Mouse (Mus musculus): ENCODE measurements around the gene Pdcl3.

Pdcl3 gene

DNA sequence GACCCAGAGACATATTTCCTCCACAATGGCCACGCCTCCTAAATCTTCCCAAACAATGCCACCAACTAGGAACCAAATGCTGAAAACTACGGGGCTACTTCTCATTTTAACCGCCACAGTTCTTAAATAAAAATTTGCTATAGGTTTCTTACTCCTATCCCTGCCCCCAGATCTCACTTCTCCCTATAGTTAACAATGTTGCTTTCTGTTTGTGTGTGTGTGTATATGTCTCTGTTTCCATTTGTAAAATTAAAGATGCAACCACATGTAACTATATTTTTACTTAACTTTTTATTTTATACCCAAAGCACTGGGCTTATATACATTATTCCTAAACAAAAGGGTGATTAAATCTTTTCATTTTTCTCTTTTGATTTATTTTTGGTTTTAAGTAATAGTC, at the start of gene Pdcl3:
Gene Pdcl3 (plus strand): TSS at position 301 of the 400 bp plus-strand sequence.
- DNase-seq = no peak

DNA sequence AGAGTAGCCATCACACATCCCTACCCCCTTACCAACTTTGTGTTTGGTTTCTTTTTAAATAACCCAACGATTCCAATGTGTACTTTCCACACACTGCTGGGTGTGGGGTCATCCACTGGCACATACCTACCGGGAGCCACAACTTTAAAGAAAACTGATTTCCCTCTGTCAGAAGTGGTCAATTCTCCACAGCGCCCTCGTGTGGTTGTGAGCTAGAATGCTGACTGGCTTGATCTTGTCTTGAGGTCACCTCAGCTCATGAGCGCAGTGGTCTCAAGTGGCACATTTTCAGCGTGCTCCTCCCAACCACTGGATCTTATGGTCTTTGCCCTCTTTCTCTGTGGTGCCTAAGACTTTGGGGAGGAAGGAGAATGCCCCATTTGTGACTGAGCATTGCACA, 48.6 kb upstream of the Pdcl3 start:
- peak; percentile 23 for DNase-seq

DNA sequence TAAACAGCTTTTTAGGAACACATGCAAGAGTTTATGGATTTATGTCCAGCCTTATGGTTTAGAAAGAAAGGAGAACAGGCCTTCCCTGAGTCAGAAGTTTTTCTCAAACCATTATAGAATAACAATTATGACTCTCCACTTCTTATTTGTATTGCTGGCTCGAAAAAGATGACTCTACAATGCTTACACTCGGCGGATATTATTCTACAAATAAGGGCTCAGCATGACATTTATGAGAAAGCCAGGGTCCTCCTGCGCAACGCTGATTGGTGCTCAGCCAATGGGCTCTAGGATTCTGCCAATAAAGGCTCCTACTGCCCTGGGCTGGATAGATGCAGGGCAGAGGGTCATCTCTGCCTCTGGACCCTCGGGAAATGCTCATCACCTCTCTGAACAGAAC, 46.6 kb upstream of the Pdcl3 start, which contains the start of gene Nms:
Gene Nms (plus strand): TSS at position 301 of the 400 bp plus-strand sequence.
- DNase-seq = no peak

DNA sequence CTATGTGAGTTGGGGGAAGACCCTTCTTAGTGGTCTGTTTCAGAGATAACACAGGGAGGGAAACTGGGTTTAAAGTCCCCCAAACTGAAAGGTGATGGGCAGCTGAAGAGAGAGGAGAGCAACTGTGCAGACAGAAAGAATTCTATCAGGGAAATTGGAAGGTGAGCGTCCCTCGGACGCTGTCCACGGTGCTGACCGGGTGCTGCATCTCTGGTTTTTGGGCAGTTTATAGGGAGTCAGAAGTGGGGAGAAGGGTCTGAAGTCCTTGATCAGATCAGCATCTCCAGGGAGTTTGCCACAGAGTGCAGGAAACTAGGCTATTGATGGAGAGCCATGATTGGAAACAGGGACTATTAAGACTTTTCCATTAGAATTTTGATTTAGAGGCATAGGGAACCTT, 45.8 kb upstream of the Pdcl3 start:
- DNase-seq = no peak

DNA sequence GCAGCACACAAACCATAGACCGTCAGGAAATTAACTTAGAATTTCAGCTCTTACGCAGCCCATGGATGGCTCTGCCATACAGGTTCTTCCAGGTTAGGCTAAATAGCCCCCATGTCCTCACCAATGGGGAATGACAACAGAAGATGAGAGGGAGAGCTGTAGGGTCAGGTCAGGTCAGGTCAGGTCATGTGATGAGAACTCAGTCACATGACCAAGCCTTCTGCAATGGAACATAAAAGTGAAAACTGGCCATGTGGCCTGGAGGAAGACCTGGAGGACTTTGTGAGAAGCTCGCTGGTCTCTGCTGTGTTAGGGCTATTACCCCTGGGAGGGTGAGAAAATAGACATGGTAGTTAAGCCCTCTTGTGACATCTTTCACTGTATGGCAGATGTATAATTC, 29.0 kb upstream of the Pdcl3 start:
- DNase-seq = no peak

DNA sequence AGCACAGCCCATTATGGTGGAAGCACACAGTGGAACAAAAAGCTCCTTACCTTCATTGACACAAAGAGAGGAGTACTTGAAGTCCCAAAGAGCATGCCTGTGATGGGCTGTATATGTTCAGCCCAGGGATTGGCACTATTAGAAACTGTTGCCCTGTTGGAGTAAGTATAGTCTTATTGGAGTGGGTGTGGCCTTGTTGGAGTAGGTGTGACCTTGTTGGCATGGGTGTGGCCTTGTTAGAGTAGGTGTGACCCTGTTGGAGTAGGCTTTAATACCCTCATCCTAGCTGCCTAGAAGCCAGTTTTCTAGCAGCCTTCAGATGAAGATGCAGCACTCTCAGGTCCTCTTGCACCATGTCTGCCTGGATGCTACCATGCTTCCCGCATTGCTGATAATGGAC, 16.3 kb upstream of the Pdcl3 start:
- DNase-seq = no peak

DNA sequence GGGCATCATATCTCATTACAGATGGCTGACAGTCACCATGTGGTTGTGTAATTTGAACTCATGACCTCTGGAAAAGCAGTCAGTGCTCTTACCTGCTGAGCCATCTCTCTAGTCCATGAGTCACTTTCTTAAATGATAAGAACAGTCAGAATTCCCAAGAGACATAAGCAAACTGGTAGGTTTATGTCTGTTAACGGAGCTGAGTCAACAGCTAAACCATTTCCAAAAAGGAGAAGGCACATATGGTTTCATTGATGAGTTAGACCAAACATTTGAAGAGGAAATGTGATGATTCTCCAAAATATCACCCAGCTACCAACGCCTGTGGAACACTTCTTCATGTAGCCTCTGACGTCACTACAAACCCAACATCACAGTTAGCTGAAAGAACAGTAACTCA, 13.7 kb upstream of the Pdcl3 start:
- no peak for DNase-seq

DNA sequence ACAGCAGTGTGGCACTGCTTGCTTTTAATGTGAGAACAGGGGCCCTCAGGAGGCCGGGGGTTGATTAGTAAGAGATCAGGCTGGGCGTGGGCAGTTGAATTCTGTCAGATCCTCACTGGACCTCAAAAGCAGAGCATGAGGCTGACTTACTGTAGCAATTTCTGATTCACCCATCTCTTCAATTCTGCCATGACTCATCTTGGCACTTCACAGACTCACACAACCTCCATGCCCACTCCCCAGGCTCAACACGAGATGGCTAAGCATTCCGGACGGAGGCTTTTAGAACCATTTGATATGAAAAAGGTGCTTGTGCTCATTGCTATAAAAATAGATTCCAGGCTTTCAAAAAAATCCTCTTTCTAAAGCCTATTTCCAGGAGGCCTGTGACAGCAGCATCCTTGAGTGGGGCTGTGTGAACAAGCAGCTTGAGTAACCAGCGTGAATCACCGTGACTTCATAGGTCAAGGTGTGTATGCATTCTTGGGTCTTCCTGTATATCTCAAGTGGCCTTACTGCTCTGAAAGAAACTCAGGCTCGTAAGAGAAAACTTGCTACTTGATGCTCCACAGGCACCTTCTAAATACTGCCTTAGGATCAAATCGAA, 12.3 kb upstream of the Pdcl3 start:
- DNase-seq = peak; percentile 57

DNA sequence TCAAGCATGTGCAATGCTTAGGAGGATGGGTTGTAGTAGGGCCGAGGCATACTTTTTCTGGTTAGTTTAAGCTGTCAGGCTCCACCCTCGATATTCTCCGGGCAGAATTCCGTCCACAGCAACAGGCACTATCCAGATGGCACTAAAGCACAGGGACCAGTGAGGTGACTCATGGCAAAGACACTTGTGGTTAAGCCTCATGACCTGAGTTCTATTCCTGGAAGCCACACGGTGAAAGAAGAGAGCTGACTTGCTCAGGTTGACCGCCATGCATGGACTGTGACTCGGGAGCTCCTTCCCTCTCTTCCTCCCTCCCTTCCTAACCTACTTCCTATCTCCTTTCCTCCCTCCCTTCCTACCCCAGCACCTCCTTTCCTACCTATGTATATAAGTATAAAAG, 5.5 kb upstream of the Pdcl3 start:
- no peak for DNase-seq

DNA sequence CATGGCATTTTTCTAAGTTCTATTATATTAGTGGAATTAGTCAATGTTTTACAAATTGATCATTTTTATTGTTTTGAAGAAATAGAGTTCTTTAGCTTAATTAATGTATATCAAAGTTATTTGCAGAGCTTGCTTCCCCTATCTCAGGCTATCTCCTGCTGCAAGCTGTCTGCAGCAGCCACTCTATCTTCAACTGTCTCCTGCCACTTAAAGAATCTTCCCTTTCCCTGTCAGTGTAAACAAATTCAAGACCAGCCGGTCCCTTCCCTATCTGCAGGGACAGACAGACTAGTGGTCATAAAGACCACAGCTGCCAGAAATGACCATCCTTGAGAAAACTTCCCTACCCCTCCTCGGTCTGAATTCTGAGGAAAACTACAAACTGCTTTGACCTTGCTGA, 1.5 kb upstream of the Pdcl3 start:
- no peak for DNase-seq

DNA sequence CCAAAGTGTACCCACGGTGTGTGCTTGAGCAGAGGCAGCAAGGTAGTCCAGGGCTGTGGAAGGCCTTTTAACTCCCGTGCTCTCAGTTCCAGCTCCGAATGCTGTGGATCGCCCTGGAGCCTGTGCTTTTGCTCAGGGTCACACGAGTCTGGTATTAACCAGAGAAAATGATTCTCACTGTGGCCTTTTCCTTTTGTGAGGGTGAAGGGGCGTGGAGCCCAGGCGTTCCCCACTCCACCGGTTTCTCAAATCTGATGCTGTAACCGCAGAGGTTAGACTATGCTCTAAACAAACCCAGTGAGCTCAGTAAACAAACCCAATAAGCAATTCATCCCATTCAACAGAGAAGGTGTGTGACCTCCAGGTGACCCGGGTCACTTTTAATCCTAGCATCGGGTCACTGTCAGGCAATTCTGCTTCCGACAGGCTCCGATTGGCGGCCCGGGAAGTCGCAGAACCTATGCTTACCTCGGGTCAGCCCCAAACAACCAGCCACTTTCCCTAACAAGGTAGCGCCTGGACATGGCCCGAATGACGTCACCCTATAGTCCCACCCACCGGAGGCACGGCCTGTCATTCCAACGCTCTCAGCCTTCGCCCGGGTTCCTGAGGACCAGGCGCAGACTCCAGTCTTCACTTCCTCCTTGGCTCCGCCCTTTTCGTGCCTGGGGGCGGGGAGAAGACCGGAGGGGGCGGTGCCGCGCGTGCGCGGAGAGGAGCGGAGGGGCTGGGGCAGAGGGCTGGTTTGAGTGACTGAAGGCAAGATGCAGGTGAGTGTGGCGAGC, 1.9 kb downstream of the Pdcl3 start:
- DNase-seq = peak; percentile 97

DNA sequence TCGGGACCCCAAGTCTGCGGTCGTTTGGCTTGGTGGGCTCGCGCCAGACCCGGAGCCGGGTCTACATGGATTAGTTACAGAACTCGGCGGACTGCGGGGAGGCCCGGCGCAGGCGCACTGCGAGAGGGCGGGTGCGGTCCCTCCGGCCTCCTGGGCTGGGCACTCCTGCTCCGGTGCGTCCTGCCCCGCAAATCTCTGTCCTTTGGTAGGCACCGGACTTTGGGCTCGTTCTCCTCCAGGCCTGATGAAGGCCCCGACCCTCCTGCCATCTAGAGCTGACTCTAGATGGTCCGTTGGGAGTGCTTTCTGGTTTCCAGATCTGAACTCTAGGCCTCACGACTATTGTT, 2.4 kb downstream of the Pdcl3 start:
- DNase-seq = no peak

DNA sequence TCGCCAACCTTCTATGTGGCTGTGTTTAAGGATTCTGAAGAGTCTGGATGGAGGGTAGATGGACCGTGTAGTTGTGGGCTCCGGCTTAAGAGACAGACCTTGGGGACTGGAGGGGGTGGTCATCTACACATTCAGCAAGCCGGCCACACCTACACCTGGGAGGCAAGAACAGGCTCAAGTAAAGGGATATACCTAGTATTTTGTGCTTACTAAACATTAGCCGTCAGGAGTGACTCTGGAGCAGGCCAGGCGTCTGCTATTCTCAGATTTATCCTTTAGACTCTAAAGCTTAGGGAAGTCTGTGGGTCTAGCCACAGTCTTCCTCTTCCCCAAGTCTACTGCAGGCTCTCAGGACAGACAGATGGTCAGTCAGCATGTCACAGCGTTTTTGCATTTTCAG, 2.9 kb downstream of the Pdcl3 start:
- DNase-seq = no peak

DNA sequence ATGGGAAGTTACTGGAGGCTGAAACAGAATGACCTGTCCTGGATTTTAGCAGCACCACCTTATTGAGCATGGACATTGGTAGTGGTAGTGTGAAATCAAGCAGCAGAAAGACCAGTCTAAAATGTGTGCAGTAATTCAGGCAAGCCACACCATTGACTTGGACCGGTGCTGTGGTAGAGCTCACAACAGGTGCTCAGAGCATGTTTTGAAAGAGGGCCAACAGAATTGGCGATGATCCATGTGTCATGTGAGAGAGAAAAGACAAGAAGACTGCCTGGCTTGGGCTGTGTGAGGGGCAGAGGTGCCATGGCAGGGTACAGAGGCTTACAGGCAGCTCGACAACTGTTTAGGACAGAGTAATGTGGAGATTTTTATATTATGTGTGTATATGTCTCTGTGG, 7.0 kb downstream of the Pdcl3 start:
- DNase-seq = no peak

DNA sequence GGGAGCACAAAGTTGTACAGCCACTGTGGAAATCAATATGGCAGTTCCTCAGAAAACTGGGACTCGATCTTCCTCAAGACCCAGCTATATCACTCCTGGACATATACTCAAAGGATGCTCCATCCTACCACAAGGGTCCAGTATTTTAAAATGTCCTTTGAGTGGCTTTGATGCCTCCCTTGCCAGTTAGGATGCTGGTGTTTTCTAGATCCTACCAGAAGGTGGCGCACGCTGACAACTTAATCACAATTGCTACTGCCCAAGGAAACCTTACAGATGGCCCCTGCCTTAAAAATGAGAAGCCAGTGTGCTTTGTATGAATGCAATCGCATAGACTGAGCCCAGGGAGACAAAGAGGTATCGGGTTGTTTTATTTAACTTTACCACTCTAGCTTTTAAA, 15.7 kb downstream of the Pdcl3 start:
- DNase-seq = peak; percentile 78

DNA sequence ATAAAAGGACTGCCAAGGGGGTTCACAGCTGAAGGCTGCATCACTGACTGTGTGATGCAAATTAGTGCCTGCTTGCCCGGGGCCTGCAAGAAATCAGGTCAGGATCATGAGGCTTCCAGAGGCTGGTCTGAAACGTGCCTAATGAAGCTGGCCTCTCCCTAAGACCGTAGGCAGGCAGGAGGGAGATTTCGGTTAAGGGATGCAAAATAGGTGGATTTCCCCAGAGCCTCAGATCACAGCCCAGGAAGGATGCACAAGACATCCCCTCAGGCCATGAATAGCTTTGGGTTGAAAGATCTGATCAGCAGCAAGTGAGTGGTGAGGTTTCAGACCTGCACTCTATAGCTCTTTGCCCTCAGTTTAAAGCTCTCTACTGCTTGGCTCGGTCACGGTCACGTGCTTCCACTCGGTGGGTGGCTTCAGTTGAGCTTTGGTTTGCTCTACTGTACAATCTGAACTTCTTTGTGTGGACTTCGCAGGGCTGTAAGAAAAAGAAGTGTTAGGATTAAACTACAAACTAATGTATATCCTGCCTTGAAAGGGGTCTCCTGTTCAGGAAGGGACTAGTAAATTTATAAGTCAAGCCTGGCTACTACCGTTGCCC, 20.4 kb downstream of the Pdcl3 start:
- DNase-seq = no peak

DNA sequence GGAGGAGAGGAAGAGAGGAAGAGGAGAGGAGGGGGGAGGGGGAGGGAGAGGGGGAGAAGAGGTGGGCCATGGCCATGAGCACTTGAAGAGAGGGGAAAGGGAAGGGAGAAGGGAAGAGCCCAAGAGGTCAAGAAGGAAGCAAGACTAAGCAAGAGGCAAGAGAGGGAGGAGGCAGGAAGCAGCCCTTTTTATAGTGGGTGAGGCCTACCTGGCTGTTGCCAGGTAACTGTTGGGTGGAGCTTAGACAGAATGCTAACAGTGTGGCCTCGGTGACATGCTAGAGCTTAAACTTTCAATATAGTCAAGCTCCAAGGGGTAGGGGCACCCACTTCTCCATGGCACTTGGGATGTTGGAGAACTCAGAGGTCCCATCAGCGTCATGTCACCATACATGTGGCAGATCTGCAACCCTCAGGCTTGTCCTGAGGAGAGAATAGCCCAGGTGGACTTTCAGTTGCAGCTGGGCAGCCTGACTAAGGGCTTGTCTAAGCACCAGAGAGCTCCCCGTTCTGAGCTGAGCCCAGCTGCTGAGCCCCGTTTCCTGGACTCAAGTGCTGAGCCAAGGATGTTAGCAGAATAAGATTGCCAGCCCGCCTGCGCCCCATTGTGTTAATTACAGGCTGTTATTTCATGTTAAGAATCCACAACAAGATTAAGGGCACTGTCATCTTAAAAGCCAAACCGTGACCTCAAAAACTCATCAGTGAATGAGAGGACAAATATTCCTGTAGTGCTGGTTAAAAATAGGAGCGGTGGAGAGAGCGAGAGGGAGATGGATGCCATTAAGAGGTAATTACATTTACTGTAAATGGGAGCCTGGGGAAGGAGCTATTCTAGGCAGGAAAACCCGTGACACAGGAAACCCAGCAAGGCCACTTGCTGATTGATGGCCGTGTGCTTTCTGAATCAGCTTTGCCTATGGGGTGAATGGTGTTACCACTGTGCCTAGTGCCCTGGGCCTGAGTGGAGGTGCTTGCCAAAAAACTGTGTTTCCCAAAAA, 21.7 kb downstream of the Pdcl3 start:
- DNase-seq = no peak

DNA sequence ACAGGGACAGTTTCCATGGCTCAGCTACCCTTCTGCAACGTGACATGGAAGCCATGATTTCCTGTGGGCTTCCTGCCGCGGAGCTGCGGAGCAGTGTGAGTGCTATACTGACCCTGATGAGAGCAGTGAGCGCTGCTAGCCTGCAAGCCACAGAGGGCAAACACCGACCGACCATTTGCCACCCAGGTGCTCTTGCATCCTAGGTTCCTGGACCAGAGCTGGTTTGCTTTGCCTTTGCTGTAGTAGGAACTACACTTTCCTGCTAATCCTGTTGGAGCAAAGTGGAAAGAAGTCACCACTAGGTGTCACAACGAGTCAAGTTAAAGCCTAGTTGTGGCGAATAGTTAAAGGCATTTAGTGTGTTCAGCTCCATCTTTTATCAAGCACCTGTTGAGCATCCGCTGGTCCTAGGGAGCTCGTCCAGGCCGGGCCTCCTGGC, 25.2 kb downstream of the Pdcl3 start:
- peak; percentile 86 for DNase-seq

DNA sequence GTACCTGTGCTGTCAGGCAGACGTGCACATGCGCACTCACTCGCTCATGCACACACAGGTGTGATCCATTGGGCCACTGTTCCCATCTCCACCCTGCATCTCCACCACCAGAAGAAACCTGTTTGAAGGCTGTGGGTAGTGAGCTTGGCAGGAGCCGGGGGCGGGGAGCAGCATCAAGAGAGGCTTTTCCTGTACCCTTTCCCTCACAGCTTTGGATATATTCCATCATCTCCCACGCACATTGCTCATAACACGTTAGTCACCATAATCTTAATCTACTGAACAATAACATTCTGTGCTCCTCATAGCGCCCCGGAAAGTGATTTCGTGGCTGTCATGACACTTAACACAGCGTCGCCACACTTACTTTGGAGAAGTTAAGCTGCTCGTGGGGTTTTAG, 27.2 kb downstream of the Pdcl3 start:
- DNase-seq = peak; percentile 83

DNA sequence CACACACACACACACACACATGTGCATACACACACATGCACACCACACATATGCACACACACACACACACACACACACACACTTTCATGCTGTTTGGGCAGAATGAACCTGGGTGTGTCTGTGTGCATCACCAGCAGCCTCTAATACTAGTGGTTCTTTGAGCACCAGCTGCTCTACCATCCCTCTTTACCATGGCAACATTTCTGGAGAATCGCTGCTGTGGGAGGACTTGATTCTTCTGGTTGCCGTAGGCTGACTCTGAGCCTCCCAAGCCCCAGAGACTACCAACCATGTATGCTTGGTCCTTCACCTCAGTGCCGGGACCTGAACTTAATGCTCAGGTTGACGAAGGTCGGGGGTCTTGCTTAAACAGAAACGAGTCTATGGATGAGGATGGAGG, 28.4 kb downstream of the Pdcl3 start:
- DNase-seq = peak; percentile 64

DNA sequence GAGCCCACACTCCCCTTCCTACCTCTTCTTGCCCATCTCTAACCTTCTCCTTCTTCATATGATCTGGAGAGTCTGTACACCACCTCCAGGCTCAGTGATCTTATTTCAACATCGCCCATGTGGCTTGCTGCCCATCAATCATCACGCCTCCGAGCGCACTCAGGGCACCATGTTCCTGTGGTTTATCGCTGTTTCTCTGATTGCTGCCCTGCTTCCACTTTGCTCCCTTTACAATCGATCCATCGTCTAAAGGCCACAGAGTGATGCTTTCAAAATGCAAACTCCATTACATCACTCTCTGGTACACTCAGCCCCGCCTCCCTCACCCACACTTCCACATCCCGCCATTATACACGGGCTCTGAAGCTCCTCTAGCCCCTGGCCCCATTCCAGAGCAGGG, 30.1 kb downstream of the Pdcl3 start:
- no peak for DNase-seq

DNA sequence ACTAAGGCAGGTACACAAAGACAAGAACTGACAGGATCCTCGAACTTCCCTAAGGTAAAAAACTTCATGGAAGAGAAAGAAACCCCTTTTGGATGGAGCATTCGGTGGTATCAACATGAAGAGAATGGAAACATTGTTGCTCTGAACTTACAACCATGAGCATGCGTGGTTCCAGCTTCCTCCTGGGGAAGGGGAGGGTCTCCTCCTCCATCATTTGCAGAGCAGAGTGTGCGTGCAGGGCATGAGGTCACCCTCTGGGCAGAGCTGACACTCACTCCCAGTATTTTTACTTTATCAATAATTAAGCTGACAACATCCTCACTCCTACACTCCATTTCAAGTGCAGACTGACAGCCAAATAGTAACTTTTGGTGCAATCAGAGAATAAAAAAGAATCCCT, 32.5 kb downstream of the Pdcl3 start:
- no peak for DNase-seq

DNA sequence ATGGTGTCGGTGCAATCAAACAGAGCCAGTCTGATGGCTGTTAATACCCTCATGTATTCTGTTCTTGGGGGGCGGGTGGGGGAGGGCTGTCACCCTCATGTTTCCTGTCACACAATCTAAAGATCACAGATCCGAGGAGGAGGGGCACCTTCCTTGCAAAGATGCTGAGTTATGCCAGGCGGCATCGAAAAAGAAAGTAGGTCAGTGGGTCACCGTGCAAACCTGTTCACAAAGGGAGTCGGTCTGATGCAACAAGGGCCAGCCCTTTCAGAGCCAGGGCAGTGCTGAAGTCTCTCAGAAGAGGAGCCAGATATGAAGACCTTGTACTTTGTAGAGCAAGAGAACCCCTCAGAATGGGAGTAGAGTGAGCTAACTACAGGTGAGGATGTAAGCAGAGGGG, 39.7 kb downstream of the Pdcl3 start:
- DNase-seq = no peak

All from right cerebral cortex, adult 18-20 months (tissue).